Mouse (Mus musculus): ENCODE data around the gene Exph5. TPM values are rescaled to one million over a fixed set of nuclear protein-coding genes. Genes with fewer than 3 reads are reported as not detected.

Gene Exph5
- polyA plus RNA-seq, 1 experiment from 2014 or later, result 0.50 TPM

Small RNA genes lying within 50 kb of the gene (microRNA-seq; reads per million reads assigned to microRNA genes)
- not detected for gene Mir130c

Other genes starting within 250 kb of the Exph5 start
- 27.2 and 28.0 TPM in 2 replicates for gene Ddx10, start 53.6 kb upstream of the Exph5 start, polyA plus RNA-seq (2016; fragmentation: Nextera tagmentation; extraction: Ambion mirVana)
- 9.8 and 10.4 TPM in 2 replicates for gene Kdelc2, start 82.4 kb downstream of the Exph5 start, polyA plus RNA-seq (2016; fragmentation: Nextera tagmentation; extraction: Ambion mirVana)
- 0.39 and 0.40 TPM in 2 replicates for gene 4930550C14Rik, start 100.7 kb downstream of the Exph5 start, polyA plus RNA-seq (2016; fragmentation: Nextera tagmentation; extraction: Ambion mirVana)
- 18.2 and 18.8 TPM in 2 replicates for gene Atm, start 235.1 kb downstream of the Exph5 start, polyA plus RNA-seq (2016; fragmentation: Nextera tagmentation; extraction: Ambion mirVana)
- gene Npat, start 235.4 kb downstream of the Exph5 start, polyA plus RNA-seq (2016; fragmentation: Nextera tagmentation; extraction: Ambion mirVana), result 18.1 and 18.9 TPM in 2 replicates

All from midbrain, embryonic 12.5 days (tissue).